11 mouse cellular contexts compared by ENCODE assay signal in the genomic region with DNA sequence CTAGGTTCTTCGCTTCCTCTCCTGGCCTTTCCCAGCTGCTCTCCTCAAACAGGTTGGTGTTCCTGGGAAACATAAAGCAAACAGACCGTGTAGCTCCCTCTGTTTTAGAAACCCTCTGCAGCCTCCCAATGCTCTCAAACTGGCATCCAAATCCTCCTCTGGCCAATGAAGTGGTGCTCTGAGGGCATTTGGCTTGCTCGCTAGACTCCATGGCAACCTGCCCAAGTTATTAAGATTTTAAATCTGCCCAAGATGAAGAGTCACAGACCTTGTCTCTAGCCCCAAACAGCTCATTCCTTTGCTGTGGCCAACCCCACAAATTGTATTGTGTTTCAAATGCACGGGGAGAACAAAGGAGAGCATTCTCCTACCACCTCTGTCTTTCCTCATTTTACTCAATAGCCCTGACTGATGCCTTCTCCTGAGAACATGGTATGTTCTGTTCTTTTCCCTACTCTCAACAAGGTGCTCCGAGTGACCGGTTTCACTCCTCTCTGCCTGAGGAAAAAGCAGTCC. TPM values are rescaled to one million over a fixed set of nuclear protein-coding genes. Genes with fewer than 3 reads are reported as not detected.
"Had no signal": no experiment of that assay in that cellular context is flagged by ENCODE, and none has a peak within 500 bp of the region (broad histone marks: within the 10 kb centered on the region; RNA-seq: fewer than 3 reads in every experiment).

No protein-coding gene starts in this region.

- H3K4me3 ChIP-seq: left cerebral cortex, adult 2 months; limb, embryonic 12.5 days; liver, embryonic 13.5 days; midbrain, embryonic 13.5 days; myocyte had no signal

- DNase-seq: kidney, postnatal 14 days; liver; liver, embryonic 13.5 days; liver, postnatal 0 days; right cerebral cortex, postnatal 4 days; spleen, adult 18-20 months; thymus, postnatal 36 days had no signal

- H3K4me2 ChIP-seq: limb, embryonic 12.5 days; liver, embryonic 13.5 days; midbrain, embryonic 13.5 days had no signal

- H3K4me1 ChIP-seq: liver, embryonic 13.5 days had no signal

- H3K9me3 ChIP-seq: limb, embryonic 12.5 days; liver, embryonic 13.5 days; midbrain, embryonic 13.5 days had no signal

- H3K27me3 ChIP-seq: limb, embryonic 12.5 days; liver, embryonic 13.5 days; midbrain, embryonic 13.5 days had no signal

- ATAC-seq: liver, postnatal 0 days; midbrain, embryonic 13.5 days had no signal

- H3K36me3 ChIP-seq: limb, embryonic 12.5 days; liver, embryonic 13.5 days; midbrain, embryonic 13.5 days had no signal

- H3K9ac ChIP-seq: limb, embryonic 12.5 days; liver, embryonic 13.5 days; liver, postnatal 0 days; midbrain, embryonic 13.5 days had no signal

- H3K27ac ChIP-seq: left cerebral cortex, adult 2 months; limb, embryonic 12.5 days; liver, embryonic 13.5 days; midbrain, embryonic 13.5 days had no signal

RNA-seq across cellular contexts. Expression of a gene that starts 8.5 kb away (rescaled TPM):
- polyA plus RNA-seq: midbrain, embryonic 13.5 days had no signal
